Mouse (Mus musculus): ENCODE measurements around the gene Dph3. TPM values are rescaled to one million over a fixed set of nuclear protein-coding genes. Genes with fewer than 3 reads are reported as not detected.

The Dph3 gene
- polyA plus RNA-seq, 1 experiment, result 4.4 TPM

- Histone ChIP-seq H3K36me3 (ENCODE audit: control insufficient read depth) (no peaks in the 10 kb centered on the region; the same call in 1 of the 2 replicates), H3K27me3 (ENCODE audit: control insufficient read depth) (no peaks in the 10 kb centered on the region), H3K4me3 (replicated peaks) (no peak overlapping the region), H3K9me3 (ENCODE audit: control insufficient read depth, low read length) (no peaks in the 10 kb centered on the region; the same call in 1 of the 2 replicates), H3K4me1 (ENCODE audit: control insufficient read depth) (peaks cover 6% of the 10 kb centered on the region)
- TF ChIP-seq GATA1 (IDR thresholded peaks at IDR 0.05; ENCODE audit: low read length) (no peak), TAL1 (IDR thresholded peaks at IDR 0.05; ENCODE audit: low read length) (no peak)
Observed at GRCm38 (mm10) chr14:32073211-32073685, 12.3 kb downstream of the Dph3 start.

GRCm38 (mm10) chr14:32072807-32073206, 12.7 kb downstream of the Dph3 start:
- peaks cover 6% of the 10 kb centered on the region for H3K4me1 ChIP-seq (ENCODE audit: control insufficient read depth)
- no peak overlapping the region for H3K4me3 ChIP-seq (replicated peaks)
- H3K27me3 ChIP-seq (ENCODE audit: control insufficient read depth), result no peaks in the 10 kb centered on the region
- no peaks in the 10 kb centered on the region for H3K36me3 ChIP-seq (ENCODE audit: control insufficient read depth)
- TF ChIP-seq TAL1 (IDR thresholded peaks at IDR 0.05; ENCODE audit: low read length), result no peak
- no peak for TF ChIP-seq GATA1 (IDR thresholded peaks at IDR 0.05; ENCODE audit: low read length)
- no peaks in the 10 kb centered on the region; the same call in 1 of the 2 replicates for H3K9me3 ChIP-seq (ENCODE audit: control insufficient read depth, low read length)

GRCm38 (mm10) chr14:32061398-32061797, 24.1 kb downstream of the Dph3 start:
- H3K4me3 ChIP-seq (replicated peaks), result no peak overlapping the region
- H3K4me1 ChIP-seq (ENCODE audit: control insufficient read depth), result no peaks in the 10 kb centered on the region; the same call in 1 of the 2 replicates
- no peak for TF ChIP-seq GATA1 (IDR thresholded peaks at IDR 0.05; ENCODE audit: low read length)
- TF ChIP-seq TAL1 (IDR thresholded peaks at IDR 0.05; ENCODE audit: low read length), result no peak
- H3K36me3 ChIP-seq (ENCODE audit: control insufficient read depth), result no peaks in the 10 kb centered on the region
- H3K9me3 ChIP-seq (ENCODE audit: control insufficient read depth, low read length), result peaks cover 2% of the 10 kb centered on the region; the same call in 1 of the 2 replicates
- no peaks in the 10 kb centered on the region for H3K27me3 ChIP-seq (ENCODE audit: control insufficient read depth)

GRCm38 (mm10) chr14:32057664-32058063, 27.9 kb downstream of the Dph3 start:
- H3K4me3 ChIP-seq (replicated peaks), result no peak overlapping the region
- peaks cover 10% of the 10 kb centered on the region for H3K9me3 ChIP-seq (ENCODE audit: control insufficient read depth, low read length)
- H3K4me1 ChIP-seq (ENCODE audit: control insufficient read depth), result peaks cover 5% of the 10 kb centered on the region
- TF ChIP-seq TAL1 (IDR thresholded peaks at IDR 0.05; ENCODE audit: low read length) (no peak), GATA1 (IDR thresholded peaks at IDR 0.05; ENCODE audit: low read length) (no peak)
- H3K27me3 ChIP-seq (ENCODE audit: control insufficient read depth), result no peaks in the 10 kb centered on the region
- no peaks in the 10 kb centered on the region for H3K36me3 ChIP-seq (ENCODE audit: control insufficient read depth)

GRCm38 (mm10) chr14:32056675-32057074, 28.9 kb downstream of the Dph3 start:
- H3K27me3 ChIP-seq (ENCODE audit: control insufficient read depth), result no peaks in the 10 kb centered on the region
- H3K4me3 ChIP-seq (replicated peaks), result no peak overlapping the region
- H3K36me3 ChIP-seq (ENCODE audit: control insufficient read depth), result no peaks in the 10 kb centered on the region
- H3K4me1 ChIP-seq (ENCODE audit: control insufficient read depth), result peaks cover 5% of the 10 kb centered on the region
- H3K9me3 ChIP-seq (ENCODE audit: control insufficient read depth, low read length), result peaks cover 10% of the 10 kb centered on the region
- TF ChIP-seq TAL1 (IDR thresholded peaks at IDR 0.05; ENCODE audit: low read length) (no peak), GATA1 (IDR thresholded peaks at IDR 0.05; ENCODE audit: low read length) (no peak)

GRCm38 (mm10) chr14:32055781-32056180, 29.7 kb downstream of the Dph3 start:
- Histone ChIP-seq H3K4me1 (ENCODE audit: control insufficient read depth) (peaks cover 5% of the 10 kb centered on the region), H3K4me3 (replicated peaks) (no peak overlapping the region), H3K36me3 (ENCODE audit: control insufficient read depth) (no peaks in the 10 kb centered on the region), H3K9me3 (ENCODE audit: control insufficient read depth, low read length) (peaks cover 10% of the 10 kb centered on the region), H3K27me3 (ENCODE audit: control insufficient read depth) (no peaks in the 10 kb centered on the region)
- TF ChIP-seq GATA1 (IDR thresholded peaks at IDR 0.05; ENCODE audit: low read length) (no peak), TAL1 (IDR thresholded peaks at IDR 0.05; ENCODE audit: low read length) (no peak)

GRCm38 (mm10) chr14:32054788-32055187, 30.7 kb downstream of the Dph3 start:
- H3K27me3 ChIP-seq (ENCODE audit: control insufficient read depth), result no peaks in the 10 kb centered on the region
- no peak overlapping the region for H3K4me3 ChIP-seq (replicated peaks)
- peaks cover 8% of the 10 kb centered on the region for H3K4me1 ChIP-seq (ENCODE audit: control insufficient read depth)
- no peaks in the 10 kb centered on the region for H3K36me3 ChIP-seq (ENCODE audit: control insufficient read depth)
- peaks cover 10% of the 10 kb centered on the region for H3K9me3 ChIP-seq (ENCODE audit: control insufficient read depth, low read length)
- TF ChIP-seq GATA1 (IDR thresholded peaks at IDR 0.05; ENCODE audit: low read length) (no peak), TAL1 (IDR thresholded peaks at IDR 0.05; ENCODE audit: low read length) (no peak)

- H3K4me3 ChIP-seq (replicated peaks), result no peak overlapping the region
- no peaks in the 10 kb centered on the region for H3K36me3 ChIP-seq (ENCODE audit: control insufficient read depth)
- H3K27me3 ChIP-seq (ENCODE audit: control insufficient read depth), result no peaks in the 10 kb centered on the region
- peaks cover 10% of the 10 kb centered on the region for H3K9me3 ChIP-seq (ENCODE audit: control insufficient read depth, low read length)
- peaks cover 8% of the 10 kb centered on the region for H3K4me1 ChIP-seq (ENCODE audit: control insufficient read depth)
- TF ChIP-seq GATA1 (IDR thresholded peaks at IDR 0.05; ENCODE audit: low read length) (no peak), TAL1 (IDR thresholded peaks at IDR 0.05; ENCODE audit: low read length) (no peak)
Observed at GRCm38 (mm10) chr14:32053895-32054294, 31.6 kb downstream of the Dph3 start.

GRCm38 (mm10) chr14:32050171-32050570, 35.4 kb downstream of the Dph3 start:
- Histone ChIP-seq H3K36me3 (ENCODE audit: control insufficient read depth) (no peaks in the 10 kb centered on the region), H3K27me3 (ENCODE audit: control insufficient read depth) (no peaks in the 10 kb centered on the region), H3K9me3 (ENCODE audit: control insufficient read depth, low read length) (peaks cover 6% of the 10 kb centered on the region), H3K4me1 (ENCODE audit: control insufficient read depth) (peaks cover 8% of the 10 kb centered on the region), H3K4me3 (replicated peaks) (no peak overlapping the region)
- TF ChIP-seq TAL1 (IDR thresholded peaks at IDR 0.05; ENCODE audit: low read length) (no peak), GATA1 (IDR thresholded peaks at IDR 0.05; ENCODE audit: low read length) (no peak)

- H3K9me3 ChIP-seq (ENCODE audit: control insufficient read depth, low read length), result no peaks in the 10 kb centered on the region
- H3K36me3 ChIP-seq (ENCODE audit: control insufficient read depth), result no peaks in the 10 kb centered on the region
- H3K27me3 ChIP-seq (ENCODE audit: control insufficient read depth), result no peaks in the 10 kb centered on the region
- no peak overlapping the region for H3K4me3 ChIP-seq (replicated peaks)
- peaks cover 7% of the 10 kb centered on the region for H3K4me1 ChIP-seq (ENCODE audit: control insufficient read depth)
- TF ChIP-seq TAL1 (IDR thresholded peaks at IDR 0.05; ENCODE audit: low read length), result no peak
- TF ChIP-seq GATA1 (IDR thresholded peaks at IDR 0.05; ENCODE audit: low read length), result no peak
Observed at GRCm38 (mm10) chr14:32046357-32046756, 39.2 kb downstream of the Dph3 start.
